Mouse (Mus musculus): ENCODE data around the gene Mrps7. TPM values are rescaled to one million over a fixed set of nuclear protein-coding genes. Genes with fewer than 3 reads are reported as not detected.

The Mrps7 gene
- polyA plus RNA-seq, 1 experiment = 10.6 TPM

- no peaks in the 10 kb centered on the region for H3K27me3 ChIP-seq (ENCODE audit: control insufficient read depth, insufficient read depth, low read length)
- H3K36me3 ChIP-seq (ENCODE audit: control insufficient read depth, insufficient read depth, low read length) = no peaks in the 10 kb centered on the region
- 64% methylated on average over 7 of the region's 7 CpGs for WGBS
- TF ChIP-seq POLR2A (IDR thresholded peaks at IDR 0.05; ENCODE audit: low read depth, low read length) = no peak
- no peak overlapping the region for H3K4me3 ChIP-seq (ENCODE audit: extremely low read depth, insufficient read depth, insufficient read length)
- no peak for DNase-seq (ENCODE audit: low read depth in 1 of 2, low spot score in 2 of 2)
- H3K27ac ChIP-seq (ENCODE audit: insufficient read depth, low read length) = peak overlapping the region; percentile 94
- H3K4me1 ChIP-seq (ENCODE audit: control insufficient read depth, insufficient read depth, insufficient read length) = peaks cover 34% of the 10 kb centered on the region
These were observed 28.5 kb downstream of the Mrps7 start for GRCm38 (mm10) chr11:115632247-115632646.

- H3K27me3 ChIP-seq (ENCODE audit: control insufficient read depth, insufficient read depth, low read length) = no peaks in the 10 kb centered on the region
- peak overlapping the region; percentile 94 for H3K27ac ChIP-seq (ENCODE audit: insufficient read depth, low read length)
- no peak overlapping the region for H3K4me3 ChIP-seq (ENCODE audit: extremely low read depth, insufficient read depth, insufficient read length)
- no peaks in the 10 kb centered on the region for H3K36me3 ChIP-seq (ENCODE audit: control insufficient read depth, insufficient read depth, low read length)
- peaks cover 34% of the 10 kb centered on the region for H3K4me1 ChIP-seq (ENCODE audit: control insufficient read depth, insufficient read depth, insufficient read length)
- peak in 1 of 2 experiments; percentile 59 for DNase-seq (ENCODE audit: low read depth in 1 of 2, low spot score in 2 of 2)
- TF ChIP-seq CTCF (IDR thresholded peaks at IDR 0.05; ENCODE audit: extremely low read depth, insufficient read depth, insufficient read length, insufficient replicate concordance) (no peak), POLR2A (IDR thresholded peaks at IDR 0.05; ENCODE audit: low read depth, low read length) (no peak)
- WGBS = 28% methylated on average over 10 of the region's 10 CpGs
These were observed 29.1 kb downstream of the Mrps7 start for GRCm38 (mm10) chr11:115632862-115633261.

- WGBS = 77% methylated on average over 4 of the region's 4 CpGs
- DNase-seq (ENCODE audit: low read depth in 1 of 2, low spot score in 2 of 2) = no peak
- TF ChIP-seq POLR2A (IDR thresholded peaks at IDR 0.05; ENCODE audit: low read depth, low read length) (no peak), CTCF (IDR thresholded peaks at IDR 0.05; ENCODE audit: extremely low read depth, insufficient read depth, insufficient read length, insufficient replicate concordance) (no peak)
- Histone ChIP-seq H3K27ac (ENCODE audit: insufficient read depth, low read length) (peak overlapping the region; percentile 66), H3K4me1 (ENCODE audit: control insufficient read depth, insufficient read depth, insufficient read length) (peaks cover 36% of the 10 kb centered on the region), H3K4me3 (ENCODE audit: extremely low read depth, insufficient read depth, insufficient read length) (no peak overlapping the region), H3K36me3 (ENCODE audit: control insufficient read depth, insufficient read depth, low read length) (no peaks in the 10 kb centered on the region), H3K27me3 (ENCODE audit: control insufficient read depth, insufficient read depth, low read length) (no peaks in the 10 kb centered on the region)
These were observed 30.4 kb downstream of the Mrps7 start for GRCm38 (mm10) chr11:115634109-115634508.

GRCm38 (mm10) chr11:115635041-115635440, 31.3 kb downstream of the Mrps7 start:
- WGBS = 87% methylated on average over 8 of the region's 8 CpGs
- Histone ChIP-seq H3K27me3 (ENCODE audit: control insufficient read depth, insufficient read depth, low read length) (no peaks in the 10 kb centered on the region), H3K27ac (ENCODE audit: insufficient read depth, low read length) (0 out of 2 replicates have a peak overlapping the region, but pooled peaks have one; percentile 25), H3K4me1 (ENCODE audit: control insufficient read depth, insufficient read depth, insufficient read length) (peaks cover 40% of the 10 kb centered on the region), H3K4me3 (ENCODE audit: extremely low read depth, insufficient read depth, insufficient read length) (no peak overlapping the region), H3K36me3 (ENCODE audit: control insufficient read depth, insufficient read depth, low read length) (no peaks in the 10 kb centered on the region)
- TF ChIP-seq CTCF (IDR thresholded peaks at IDR 0.05; ENCODE audit: extremely low read depth, insufficient read depth, insufficient read length, insufficient replicate concordance) = no peak
- TF ChIP-seq POLR2A (IDR thresholded peaks at IDR 0.05; ENCODE audit: low read depth, low read length) = no peak
- DNase-seq (ENCODE audit: low read depth in 1 of 2, low spot score in 2 of 2) = no peak

GRCm38 (mm10) chr11:115635484-115635883, 31.8 kb downstream of the Mrps7 start:
- H3K4me1 ChIP-seq (ENCODE audit: control insufficient read depth, insufficient read depth, insufficient read length) = peaks cover 41% of the 10 kb centered on the region
- no peak overlapping the region for H3K27ac ChIP-seq (ENCODE audit: insufficient read depth, low read length)
- H3K4me3 ChIP-seq (ENCODE audit: extremely low read depth, insufficient read depth, insufficient read length) = no peak overlapping the region
- WGBS = 88% methylated on average over 8 of the region's 8 CpGs
- H3K36me3 ChIP-seq (ENCODE audit: control insufficient read depth, insufficient read depth, low read length) = no peaks in the 10 kb centered on the region
- no peak for DNase-seq (ENCODE audit: low read depth in 1 of 2, low spot score in 2 of 2)
- no peaks in the 10 kb centered on the region for H3K27me3 ChIP-seq (ENCODE audit: control insufficient read depth, insufficient read depth, low read length)
- TF ChIP-seq CTCF (IDR thresholded peaks at IDR 0.05; ENCODE audit: extremely low read depth, insufficient read depth, insufficient read length, insufficient replicate concordance) = no peak
- TF ChIP-seq POLR2A (IDR thresholded peaks at IDR 0.05; ENCODE audit: low read depth, low read length) = no peak

- Histone ChIP-seq H3K27me3 (ENCODE audit: control insufficient read depth, insufficient read depth, low read length) (no peaks in the 10 kb centered on the region), H3K4me1 (ENCODE audit: control insufficient read depth, insufficient read depth, insufficient read length) (peaks cover 51% of the 10 kb centered on the region), H3K27ac (ENCODE audit: insufficient read depth, low read length) (peak overlapping the region; percentile 13; the same call in 1 of the 2 replicates), H3K36me3 (ENCODE audit: control insufficient read depth, insufficient read depth, low read length) (no peaks in the 10 kb centered on the region), H3K4me3 (ENCODE audit: extremely low read depth, insufficient read depth, insufficient read length) (no peak overlapping the region)
- no peak for DNase-seq (ENCODE audit: low read depth in 1 of 2, low spot score in 2 of 2)
- 84% methylated on average over 3 of the region's 3 CpGs for WGBS
- TF ChIP-seq POLR2A (IDR thresholded peaks at IDR 0.05; ENCODE audit: low read depth, low read length) (no peak), CTCF (IDR thresholded peaks at IDR 0.05; ENCODE audit: extremely low read depth, insufficient read depth, insufficient read length, insufficient replicate concordance) (no peak)
These were observed 33.2 kb downstream of the Mrps7 start for GRCm38 (mm10) chr11:115636960-115637359.

GRCm38 (mm10) chr11:115638498-115639409, 35.0 kb downstream of the Mrps7 start:
- Histone ChIP-seq H3K27me3 (ENCODE audit: control insufficient read depth, insufficient read depth, low read length) (no peaks in the 10 kb centered on the region), H3K36me3 (ENCODE audit: control insufficient read depth, insufficient read depth, low read length) (no peaks in the 10 kb centered on the region; the same call in 1 of the 2 replicates), H3K27ac (ENCODE audit: insufficient read depth, low read length) (peak overlapping the region; percentile 81), H3K4me3 (ENCODE audit: extremely low read depth, insufficient read depth, insufficient read length) (no peak overlapping the region), H3K4me1 (ENCODE audit: control insufficient read depth, insufficient read depth, insufficient read length) (peaks cover 54% of the 10 kb centered on the region)
- no peak for DNase-seq (ENCODE audit: low read depth in 1 of 2, low spot score in 2 of 2)
- WGBS = 47% methylated on average over 5 of the region's 5 CpGs
- no peak for TF ChIP-seq CTCF (IDR thresholded peaks at IDR 0.05; ENCODE audit: extremely low read depth, insufficient read depth, insufficient read length, insufficient replicate concordance)
- TF ChIP-seq POLR2A (IDR thresholded peaks at IDR 0.05; ENCODE audit: low read depth, low read length) = no peak

All from spleen, adult 2 months (tissue).